Mouse (Mus musculus) kidney, embryonic 15.5 days (tissue): ENCODE results near the gene Rragc. TPM values are rescaled to one million over a fixed set of nuclear protein-coding genes. Genes with fewer than 3 reads are reported as not detected.

Experiments
- ATAC-seq: fragments of 200-750 bp; cut with Nextera tagmentation; replicated peaks from 2 replicates; pipeline ENCODE4 v1.8.0; 2017; ENCODE audit warnings: moderate TSS enrichment; ENCODE audit not compliant: low FRiP score
- H3K27ac ChIP-seq: fragments of 300-500 bp; sonication (generic); 2 replicates; pipeline ENCODE4 v1.5.1; 2015; ENCODE audit warnings: mild to moderate bottlenecking, inconsistent platforms
- H3K27me3 ChIP-seq: fragments of 300-500 bp; sonication (generic); 2 replicates; pipeline ENCODE4 v1.6.1; 2015; ENCODE audit warnings: inconsistent platforms
- H3K36me3 ChIP-seq: fragments of 300-500 bp; sonication (generic); 2 replicates; pipeline ENCODE4 v1.6.1; 2015; ENCODE audit warnings: inconsistent platforms
- H3K4me1 ChIP-seq: fragments of 300-500 bp; sonication (generic); 2 replicates; pipeline ENCODE4 v1.6.1; 2015; ENCODE audit warnings: inconsistent platforms
- H3K4me2 ChIP-seq: fragments of 300-500 bp; sonication (generic); 2 replicates; pipeline ENCODE4 v1.6.1; 2015; ENCODE audit warnings: moderate library complexity, mild to moderate bottlenecking, inconsistent platforms
- H3K4me3 ChIP-seq: fragments of 300-500 bp; sonication (generic); replicated peaks from 2 replicates; pipeline ENCODE4 v1.5.1; 2015; ENCODE audit warnings: mild to moderate bottlenecking, inconsistent platforms
- H3K9ac ChIP-seq: fragments of 300-500 bp; sonication (generic); 2 replicates; pipeline ENCODE4 v1.6.1; 2015; ENCODE audit warnings: mild to moderate bottlenecking, inconsistent platforms
- H3K9me3 ChIP-seq: fragments of 300-500 bp; sonication (generic); replicated peaks from 2 replicates; pipeline ENCODE4 v1.6.1; 2016; ENCODE audit warnings: inconsistent platforms
- WGBS: fragments of 180-500 bp; shearing (Covaris S2); methylation state at CpG from one replicate; pipeline ENCODE4 v1.1.7; 2015; ENCODE audit warnings: mixed read lengths; 5-methylcytosine and 5-hydroxymethylcytosine counted together
- polyA plus RNA-seq: library from polyadenylated mRNA; unstranded; fragments of >200 nt; fragmentation: Nextera tagmentation; extraction: Ambion mirVana; gene quantifications from 2 replicates; pipeline ENCODE4 v1.2.1, GENCODE M21; 2015

Gene Rragc
- polyA plus RNA-seq = 44.6 and 46.6 TPM in 2 replicates

GRCm38 (mm10) chr4:123916748-123917547 lies at the start of gene Rragc:
TSS of gene Rragc (plus strand) at chr4:123917446.
- 1% methylated on average over 48 of the region's 49 CpGs for WGBS
- peak within 1 kb of the TSS; percentile 91 for H3K27ac ChIP-seq
- peaks cover 20% of the 10 kb centered on the region for H3K4me1 ChIP-seq
- H3K27me3 ChIP-seq = no peaks in the 10 kb centered on the region
- peaks cover 39% of the 10 kb centered on the region for H3K36me3 ChIP-seq
- H3K4me2 ChIP-seq = peak within 1 kb of the TSS; percentile 88
- H3K9me3 ChIP-seq = no peaks in the 10 kb centered on the region
- H3K4me3 ChIP-seq = peak within 1 kb of the TSS; percentile 99
- ATAC-seq = peak; percentile 99
- peak within 1 kb of the TSS; percentile 87 for H3K9ac ChIP-seq

GRCm38 (mm10) chr4:123893726-123894125 lies 23.5 kb upstream of the Rragc start:
- H3K27me3 ChIP-seq = no peaks in the 10 kb centered on the region
- 87% methylated on average over 5 of the region's 5 CpGs for WGBS
- no peaks in the 10 kb centered on the region for H3K9me3 ChIP-seq
- no peaks in the 10 kb centered on the region for H3K36me3 ChIP-seq
- H3K4me1 ChIP-seq = no peaks in the 10 kb centered on the region
- H3K27ac ChIP-seq = no peak overlapping the region
- no peak overlapping the region for H3K4me3 ChIP-seq
- H3K9ac ChIP-seq = no peak overlapping the region
- ATAC-seq = no peak
- no peak overlapping the region for H3K4me2 ChIP-seq

DNA sequence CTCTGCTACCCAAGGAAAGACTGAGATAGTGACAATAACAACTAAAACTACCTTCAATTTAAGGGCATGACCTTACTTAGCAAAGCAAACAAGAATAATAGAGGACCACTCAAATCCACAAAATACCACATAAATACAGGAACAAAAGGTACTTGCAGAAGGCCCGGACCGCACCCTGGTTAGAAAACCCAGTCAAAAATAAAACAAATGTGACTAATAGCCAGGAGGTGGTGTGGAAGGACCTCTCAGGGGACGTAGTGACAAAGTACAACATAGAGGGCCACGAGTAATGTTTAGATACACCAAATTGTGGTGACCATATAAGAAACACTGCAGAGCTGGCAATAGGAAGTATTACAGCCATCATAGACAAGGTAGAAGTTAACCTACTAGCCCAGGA lies 23.0 kb upstream of the Rragc start:
- Histone ChIP-seq H3K4me3 (no peak overlapping the region), H3K9ac (no peak overlapping the region), H3K4me2 (no peak overlapping the region), H3K36me3 (no peaks in the 10 kb centered on the region), H3K27ac (no peak overlapping the region), H3K4me1 (no peaks in the 10 kb centered on the region), H3K27me3 (no peaks in the 10 kb centered on the region), H3K9me3 (no peaks in the 10 kb centered on the region)
- no peak for ATAC-seq
- WGBS = 85% methylated on average over 4 of the region's 4 CpGs

DNA sequence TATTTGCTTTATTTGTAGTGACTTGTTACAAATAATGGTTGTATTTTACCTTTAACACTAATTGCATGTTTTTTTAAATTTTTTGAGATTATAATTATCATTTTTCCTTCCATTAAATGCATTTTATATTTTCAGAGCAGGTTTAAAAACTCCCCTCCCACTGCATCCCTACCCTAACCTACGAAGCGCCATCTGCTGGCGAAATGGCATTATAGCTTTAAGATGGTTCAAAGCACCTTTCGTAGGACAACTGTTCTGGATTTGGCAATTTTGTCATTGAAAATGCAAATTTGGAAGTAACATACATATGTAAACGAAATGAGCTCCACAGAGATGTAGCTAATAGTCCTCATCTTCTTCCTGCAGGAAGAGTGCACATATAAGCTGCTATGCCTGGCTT lies 18.6 kb upstream of the Rragc start:
- Histone ChIP-seq H3K4me1 (no peaks in the 10 kb centered on the region), H3K9me3 (no peaks in the 10 kb centered on the region), H3K27ac (no peak overlapping the region), H3K9ac (no peak overlapping the region), H3K4me2 (no peak overlapping the region), H3K4me3 (no peak overlapping the region), H3K36me3 (no peaks in the 10 kb centered on the region), H3K27me3 (no peaks in the 10 kb centered on the region)
- WGBS = 9% methylated on average over 5 of the region's 5 CpGs
- ATAC-seq = no peak

GRCm38 (mm10) chr4:123903432-123903831 lies 13.8 kb upstream of the Rragc start:
- Histone ChIP-seq H3K4me2 (no peak overlapping the region), H3K4me3 (no peak overlapping the region), H3K27me3 (no peaks in the 10 kb centered on the region), H3K36me3 (no peaks in the 10 kb centered on the region), H3K27ac (no peak overlapping the region), H3K9me3 (no peaks in the 10 kb centered on the region), H3K9ac (no peak overlapping the region), H3K4me1 (peaks cover 9% of the 10 kb centered on the region)
- ATAC-seq = no peak
- WGBS = 82% methylated on average over 3 of the region's 3 CpGs

- H3K9me3 ChIP-seq = no peaks in the 10 kb centered on the region
- peaks cover 9% of the 10 kb centered on the region for H3K4me1 ChIP-seq
- ATAC-seq = peak; percentile 100
- H3K4me2 ChIP-seq = peak within 1 kb of the TSS; percentile 71
- peak within 1 kb of the TSS; percentile 90 for H3K4me3 ChIP-seq
- H3K36me3 ChIP-seq = peaks cover 7% of the 10 kb centered on the region
- WGBS = under 1% methylated on average over 49 of the region's 49 CpGs
- peak within 1 kb of the TSS; percentile 89 for H3K27ac ChIP-seq
- peak within 1 kb of the TSS; percentile 79 for H3K9ac ChIP-seq
- no peaks in the 10 kb centered on the region for H3K27me3 ChIP-seq
These were observed 12.7 kb upstream of the Rragc start, which contains the start of gene Mycbp for GRCm38 (mm10) chr4:123904333-123905125. TSS of gene Mycbp (plus strand) at chr4:123904832.

DNA sequence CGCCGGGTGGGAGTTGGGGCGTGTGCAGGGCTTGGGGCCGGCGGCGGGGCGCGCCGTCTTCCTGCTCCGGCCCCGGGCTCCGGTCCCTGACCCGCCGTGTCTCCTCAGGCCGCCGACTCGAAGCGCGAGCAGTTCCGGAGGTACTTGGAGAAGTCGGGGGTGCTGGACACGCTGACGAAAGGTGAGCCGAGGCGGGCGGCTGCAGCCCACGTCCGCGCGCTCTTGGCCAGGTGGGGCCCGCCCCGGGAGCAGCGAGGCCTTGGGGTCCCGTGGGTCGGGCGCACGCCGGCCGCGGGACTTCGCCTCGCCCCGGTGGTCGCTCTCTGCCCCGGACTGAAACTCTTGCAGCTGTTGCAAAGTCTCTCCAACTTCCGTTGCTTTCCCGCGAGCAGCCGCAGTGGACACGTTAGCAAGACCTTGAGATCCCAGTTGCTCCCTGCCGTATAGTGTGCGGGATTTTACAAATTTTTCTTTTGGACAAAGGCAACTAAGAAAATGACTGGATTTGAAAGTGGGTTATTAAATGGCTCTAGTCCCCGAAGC lies 12.0 kb upstream of the Rragc start:
- Histone ChIP-seq H3K27me3 (no peaks in the 10 kb centered on the region), H3K4me3 (peak overlapping the region; percentile 90), H3K4me2 (peak overlapping the region; percentile 71), H3K36me3 (peaks cover 14% of the 10 kb centered on the region), H3K4me1 (peaks cover 9% of the 10 kb centered on the region), H3K9me3 (no peaks in the 10 kb centered on the region), H3K9ac (peak overlapping the region; percentile 79), H3K27ac (peak overlapping the region; percentile 89)
- 1% methylated on average over 53 of the region's 53 CpGs for WGBS
- no peak; the same call in 1 of the 2 replicates for ATAC-seq

GRCm38 (mm10) chr4:123911503-123911902 lies 5.7 kb upstream of the Rragc start:
- no peaks in the 10 kb centered on the region for H3K9me3 ChIP-seq
- H3K36me3 ChIP-seq = peaks cover 50% of the 10 kb centered on the region
- no peak overlapping the region for H3K27ac ChIP-seq
- H3K4me2 ChIP-seq = no peak overlapping the region
- no peak overlapping the region for H3K9ac ChIP-seq
- H3K27me3 ChIP-seq = no peaks in the 10 kb centered on the region
- WGBS = 88% methylated on average over 4 of the region's 4 CpGs
- no peak for ATAC-seq
- H3K4me1 ChIP-seq = peaks cover 9% of the 10 kb centered on the region
- H3K4me3 ChIP-seq = no peak overlapping the region

DNA sequence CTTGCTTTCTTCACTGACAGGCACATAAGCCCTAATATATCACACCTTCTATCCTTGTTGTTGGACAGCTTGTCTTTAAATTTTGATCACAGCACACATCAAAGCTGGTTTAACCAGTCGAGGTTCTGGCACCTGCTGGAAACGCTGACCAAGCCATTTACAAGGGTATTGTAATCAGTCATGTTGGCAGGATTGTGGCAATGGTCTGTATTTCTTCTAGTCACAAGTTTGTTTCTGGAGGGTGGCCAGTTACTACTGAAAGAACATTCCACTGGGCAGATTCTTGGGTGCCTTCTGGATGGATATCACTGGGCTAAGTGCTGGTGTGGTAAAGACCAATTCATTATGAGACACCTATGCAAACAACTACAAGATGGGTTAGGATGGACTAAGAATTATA lies 4.8 kb upstream of the Rragc start:
- no peak for ATAC-seq
- no peaks in the 10 kb centered on the region for H3K27me3 ChIP-seq

DNA sequence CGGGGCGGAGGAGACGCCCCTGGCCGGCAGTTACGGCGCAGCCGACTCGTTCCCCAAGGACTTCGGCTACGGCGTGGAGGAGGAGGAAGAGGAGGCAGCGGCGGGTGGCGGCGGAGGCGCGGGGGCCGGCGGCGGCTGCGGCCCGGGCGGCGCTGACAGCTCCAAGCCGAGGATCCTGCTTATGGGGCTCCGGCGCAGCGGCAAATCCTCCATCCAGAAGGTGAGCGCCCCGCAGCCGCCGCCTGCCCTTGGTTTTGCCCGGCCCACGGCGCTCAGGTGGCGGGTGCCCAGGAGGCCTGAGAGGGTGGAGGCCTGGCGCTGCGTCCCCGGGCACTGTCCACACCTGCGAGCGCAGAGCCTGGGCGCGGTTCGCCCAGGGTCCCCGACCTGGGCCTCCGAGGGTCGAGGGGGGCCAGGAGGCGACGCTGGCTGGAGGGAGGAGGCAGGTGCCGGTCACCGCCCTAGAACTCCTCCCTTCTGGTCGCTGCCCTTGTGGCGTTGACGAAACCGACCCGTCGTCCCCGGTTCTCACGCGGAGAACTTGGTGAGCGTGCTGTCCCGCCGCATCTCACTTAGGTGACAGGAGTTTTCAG lies 398 bp downstream of the Rragc start, which contains the start of gene 4930535I16Rik:
Gene 4930535I16Rik, minus strand, starts transcription at position 475 of the 593 bp plus-strand sequence.
- no peaks in the 10 kb centered on the region for H3K9me3 ChIP-seq
- H3K36me3 ChIP-seq = peaks cover 39% of the 10 kb centered on the region
- H3K27me3 ChIP-seq = no peaks in the 10 kb centered on the region
- H3K4me3 ChIP-seq = peak within 1 kb of the TSS; percentile 99
- H3K4me1 ChIP-seq = peaks cover 20% of the 10 kb centered on the region
- WGBS = under 1% methylated on average over 61 of the region's 63 CpGs
- peak within 1 kb of the TSS; percentile 91 for H3K27ac ChIP-seq
- peak within 1 kb of the TSS; percentile 88 for H3K4me2 ChIP-seq
- H3K9ac ChIP-seq = peak within 1 kb of the TSS; percentile 87
- ATAC-seq = peak; percentile 77

More for the DNA sequence above, 4.8 kb upstream of the Rragc start:
- WGBS = 63% methylated on average over 2 of the region's 2 CpGs
- H3K36me3 ChIP-seq = peaks cover 50% of the 10 kb centered on the region
- no peaks in the 10 kb centered on the region for H3K9me3 ChIP-seq
- peaks cover 10% of the 10 kb centered on the region for H3K4me1 ChIP-seq
- H3K27ac ChIP-seq = no peak overlapping the region
- no peak overlapping the region for H3K4me2 ChIP-seq
- no peak overlapping the region for H3K4me3 ChIP-seq
- H3K9ac ChIP-seq = no peak overlapping the region

DNA sequence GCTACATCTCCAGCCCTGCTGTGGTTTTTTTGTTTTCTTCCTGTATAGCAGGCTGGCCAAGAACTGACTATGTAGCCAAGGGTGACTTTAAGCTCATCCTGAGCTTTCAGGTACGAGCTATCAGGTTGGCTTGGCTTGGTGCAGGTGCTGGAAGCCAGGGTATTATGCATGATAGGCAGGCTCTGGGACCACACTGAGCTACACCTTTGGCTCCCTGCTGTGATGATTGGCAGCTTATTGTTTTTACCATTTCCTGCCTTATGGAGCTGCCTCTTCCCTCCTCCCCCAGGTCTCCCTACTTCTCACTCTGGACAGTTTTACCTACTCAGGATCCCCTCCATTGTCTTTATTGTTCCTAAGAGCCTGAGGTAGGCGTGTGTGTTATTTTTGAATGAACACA lies 1.6 kb downstream of the Rragc start:
- WGBS = 77% methylated on average over 2 of the region's 2 CpGs
- Histone ChIP-seq H3K9ac (0 out of 2 replicates have a peak overlapping the region, but pooled peaks have one; percentile 87), H3K4me3 (peak overlapping the region; percentile 99), H3K27me3 (no peaks in the 10 kb centered on the region), H3K27ac (no peak overlapping the region), H3K4me1 (peaks cover 20% of the 10 kb centered on the region), H3K4me2 (peak overlapping the region; percentile 88), H3K36me3 (peaks cover 38% of the 10 kb centered on the region), H3K9me3 (no peaks in the 10 kb centered on the region)
- ATAC-seq = no peak
